Mouse (Mus musculus) c-Kit-positive CD71-positive TER-119-negative erythroid progenitor cells, embryonic 14.5 days (primary cell): ENCODE measurements at regions not wholly inside any gene's neighbourhood (a gene's known extent, or its start where the extent isn't known, plus 50 kb on each side); places are given as distances from the start of the nearest gene placed in this dataset.
"Not testable (repeated sequence)": the region's sequence is repeated elsewhere in the genome, so short reads cannot be mapped to it uniquely, and the experiment has no call there.

Experiments used
- DNase-seq: peaks from one replicate; pipeline ENCODE4 v3.0.0-alpha.2; 2013; ENCODE audit warnings: low read depth

- DNase-seq = no peak
Observed at GRCm38 (mm10) chr13:69129056-69129620, 129.8 kb upstream of the Adcy2 start.

DNA sequence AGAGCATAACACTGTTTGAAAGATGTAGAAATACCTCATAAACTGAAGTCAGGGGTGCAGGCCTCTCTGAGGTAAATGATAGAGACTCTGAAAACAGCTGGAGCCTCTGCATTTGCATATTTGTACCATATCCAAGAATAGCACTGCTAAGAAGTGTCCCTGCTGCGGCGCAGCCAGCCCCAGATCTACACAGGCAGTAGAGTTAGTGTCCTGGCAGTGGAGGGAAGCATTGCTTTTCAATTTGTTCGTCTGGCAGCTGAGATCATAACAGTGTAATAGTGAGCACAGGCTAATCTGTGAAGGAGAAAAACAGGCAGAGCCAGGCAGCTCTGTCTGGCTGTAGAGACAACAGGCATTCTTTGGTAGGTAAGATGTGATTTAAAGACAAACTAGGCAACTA lies 128.2 kb upstream of the Adcy2 start:
- no peak for DNase-seq

DNA sequence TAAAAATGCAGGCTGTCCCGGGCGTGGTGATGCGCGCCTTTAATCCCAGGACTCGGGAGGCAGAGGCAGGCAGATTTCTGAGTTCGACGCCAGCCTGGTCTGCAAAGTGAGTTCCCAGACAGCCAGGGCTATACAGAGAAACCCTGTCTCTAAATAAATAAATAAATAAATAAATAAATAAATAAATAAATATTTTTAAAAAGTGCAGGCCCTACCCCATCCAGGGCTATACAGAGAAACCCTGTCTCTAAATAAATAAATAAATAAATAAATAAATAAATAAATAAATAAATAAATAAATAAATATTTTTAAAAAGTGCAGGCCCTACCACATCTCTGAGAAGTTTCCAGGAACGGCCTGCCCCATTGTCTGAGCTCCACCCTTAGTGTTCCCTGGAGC lies 119.4 kb upstream of the Adcy2 start:
- not testable (repeated sequence) for DNase-seq

DNA sequence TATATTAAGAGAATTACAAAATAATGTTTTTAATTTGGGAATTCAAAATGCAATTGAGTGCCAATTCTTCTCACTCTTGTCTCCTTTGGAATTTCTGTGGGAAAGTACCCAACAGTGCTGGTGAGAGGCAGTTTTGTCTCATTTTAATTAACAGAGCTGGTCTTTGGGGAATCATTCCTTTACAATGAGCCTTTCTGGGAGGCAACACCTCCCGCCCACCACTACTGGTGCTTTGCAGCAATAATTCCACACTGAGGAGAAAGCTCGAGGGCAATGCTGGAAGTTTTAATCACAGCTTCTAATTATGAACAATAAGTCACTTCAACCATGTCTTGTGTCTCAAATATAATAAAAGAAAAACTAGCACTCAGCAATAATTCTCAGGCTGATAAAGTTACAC lies 109.8 kb upstream of the Adcy2 start:
- no peak for DNase-seq

DNA sequence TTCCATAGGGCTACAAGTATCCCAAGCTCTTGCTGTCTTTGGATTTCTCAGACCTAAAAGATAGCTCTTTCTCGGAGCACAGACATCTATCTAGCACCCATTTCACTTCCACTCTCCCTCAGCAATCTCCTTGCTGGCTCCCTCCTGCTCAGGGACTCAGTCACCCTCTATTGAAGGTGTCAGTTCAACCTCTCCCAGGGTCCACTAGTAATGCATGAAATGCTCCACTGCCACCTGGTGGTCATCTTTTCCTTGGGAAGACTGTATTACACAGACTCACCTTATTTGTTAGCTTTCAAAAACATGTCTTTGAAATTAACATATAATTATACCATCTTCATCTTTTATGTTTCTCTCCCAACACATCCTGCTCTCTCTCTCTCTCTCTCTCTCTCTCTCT lies 87.3 kb upstream of the Adcy2 start:
- DNase-seq = peak; percentile 0

DNA sequence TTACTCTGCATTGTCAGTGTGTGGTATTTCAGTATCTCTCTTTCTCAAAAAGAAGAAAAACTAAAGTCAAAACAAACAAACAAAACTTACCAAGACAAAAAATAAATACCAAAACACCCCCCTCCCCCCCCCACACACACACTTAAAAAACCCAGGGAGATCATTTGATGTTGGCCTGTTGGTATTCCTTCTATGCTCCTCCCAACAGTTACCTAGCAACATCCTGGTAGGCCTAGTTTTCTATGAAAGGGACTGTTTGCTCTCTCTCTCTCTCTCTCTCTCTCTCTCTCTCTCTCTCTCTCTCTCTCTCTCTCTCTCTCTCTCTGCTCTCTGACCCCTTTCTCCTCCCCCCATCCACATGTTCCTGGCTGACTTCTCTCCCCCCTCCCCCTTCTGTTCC lies 71.0 kb upstream of the Adcy2 start:
- no peak for DNase-seq

DNA sequence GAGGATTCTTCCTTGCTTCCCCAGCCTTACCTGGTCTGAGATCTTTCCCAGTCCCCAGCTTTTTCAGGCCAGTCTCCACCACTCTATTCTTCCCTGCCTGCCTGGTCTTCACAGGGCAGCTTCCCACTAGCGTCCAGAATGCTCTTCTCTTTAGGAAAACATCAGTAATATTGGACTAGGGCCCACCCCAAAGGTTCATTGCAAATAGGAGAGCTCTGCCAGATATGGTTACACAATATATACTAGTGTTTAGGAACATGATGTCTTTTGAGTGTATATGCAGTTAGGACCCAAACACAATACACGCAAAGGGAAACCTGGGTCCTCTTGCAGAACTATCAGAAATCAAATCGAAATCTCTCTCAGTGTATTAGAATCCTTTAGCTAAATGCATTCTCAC lies 70.5 kb upstream of the Adcy2 start:
- DNase-seq = no peak

GRCm38 (mm10) chr13:69066636-69067035 lies 67.3 kb upstream of the Adcy2 start:
- no peak for DNase-seq

DNA sequence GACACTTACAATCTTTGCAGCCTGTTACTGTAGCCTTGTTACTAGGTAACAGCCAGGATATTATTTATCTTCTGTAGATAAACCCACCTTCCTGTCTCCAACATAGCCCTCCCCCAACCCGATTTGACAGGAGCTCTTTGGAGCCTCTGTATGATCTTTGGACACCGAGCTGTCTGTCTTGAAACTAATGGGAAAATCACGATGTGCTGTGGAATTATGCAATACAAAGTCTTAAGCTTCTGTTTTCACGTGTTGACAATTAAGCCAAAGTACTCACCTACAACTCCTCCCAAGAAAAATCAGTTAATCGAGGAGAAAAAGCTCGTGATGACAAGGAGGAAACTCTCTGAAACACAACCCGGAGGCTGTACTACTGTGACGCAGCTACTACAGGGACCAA lies 65.9 kb upstream of the Adcy2 start:
- no peak for DNase-seq

GRCm38 (mm10) chr13:69062692-69063233 lies 63.4 kb upstream of the Adcy2 start:
- no peak for DNase-seq

GRCm38 (mm10) chr13:69061436-69061835 lies 62.1 kb upstream of the Adcy2 start:
- DNase-seq = no peak
